Mouse (Mus musculus) liver, adult 2 months (tissue): ENCODE results near the gene Zfp526. TPM values are rescaled to one million over a fixed set of nuclear protein-coding genes. Genes with fewer than 3 reads are reported as not detected.

ENCODE experiments used
- DNase-seq: peaks from one replicate; pipeline ENCODE4 v3.0.0-alpha.2; 2011; ENCODE audit warnings: low read depth, low spot score; ENCODE audit errors: extremely low read depth
- H3K27ac ChIP-seq: fragments of 200-500 bp; replicated peaks from 2 replicates; pipeline ENCODE4 v1.5.1; 2012; ENCODE audit warnings: low read depth, mild to moderate bottlenecking, control low read depth, inconsistent platforms, low read length; ENCODE audit not compliant: insufficient read depth
- H3K27me3 ChIP-seq: fragments of 200-500 bp; 2 replicates; pipeline ENCODE4 v1.6.1; 2012; ENCODE audit warnings: mild to moderate bottlenecking, moderate library complexity, low read length, inconsistent platforms; ENCODE audit not compliant: control insufficient read depth, insufficient read depth
- H3K36me3 ChIP-seq: fragments of 200-500 bp; 2 replicates; pipeline ENCODE4 v1.6.1; 2012; ENCODE audit warnings: low read length, inconsistent platforms; ENCODE audit not compliant: control insufficient read depth, insufficient read depth
- H3K4me1 ChIP-seq: fragments of 200-500 bp; 2 replicates; pipeline ENCODE4 v1.6.1; 2011; ENCODE audit warnings: low read length; ENCODE audit not compliant: control insufficient read depth, insufficient read depth
- H3K4me3 ChIP-seq: fragments of 200-500 bp; 2 replicates; pipeline ENCODE4 v1.5.1; 2011; ENCODE audit warnings: low read depth, mild to moderate bottlenecking, control low read depth, low read length, moderate library complexity; ENCODE audit not compliant: insufficient read depth
- H3K79me2 ChIP-seq: fragments of 200-500 bp; 2 replicates; pipeline ENCODE4 v1.6.1; 2012; ENCODE audit warnings: inconsistent platforms, mild to moderate bottlenecking, low read length, moderate library complexity; ENCODE audit not compliant: control insufficient read depth, insufficient read depth
- H3K9ac ChIP-seq: fragments of 200-500 bp; 2 replicates; pipeline ENCODE4 v1.6.1; 2012; ENCODE audit warnings: low read depth, mild to moderate bottlenecking, control low read depth, inconsistent platforms, low read length
- CTCF ChIP-seq: fragments of 200-500 bp; IDR thresholded peaks from 2 replicates; pipeline ENCODE4 v1.5.1; 2011; ENCODE audit warnings: low read depth, low read length, control low read depth
- POLR2A ChIP-seq: fragments of 200-500 bp; IDR thresholded peaks from 2 replicates; pipeline ENCODE4 v1.6.1; 2011; ENCODE audit warnings: low read length, control low read depth; ENCODE audit not compliant: insufficient read depth; ENCODE audit errors: extremely low read depth
- WGBS: fragments of 180-500 bp; shearing (Covaris S2); methylation state at CpG from one replicate; pipeline ENCODE4 v1.1.7; 2018; 5-methylcytosine and 5-hydroxymethylcytosine counted together
- polyA plus RNA-seq: library from polyadenylated mRNA; depleted of rRNA; stranded (reverse); fragments of >200 nt; gene quantifications from 2 replicates; pipeline ENCODE4 v1.2.3, GENCODE M21; 2012; rRNA removed
- total RNA-seq: library from RNA; depleted of rRNA; stranded (reverse); fragments of >200 nt; gene quantifications from 2 replicates; pipeline ENCODE4 v1.2.3, GENCODE M21; 2014; rRNA removed

Zfp526 gene
- total RNA-seq (2.2 and 2.6 TPM in 2 replicates), polyA plus RNA-seq (3.4 and 4.7 TPM in 2 replicates)

GRCm38 (mm10) chr7:25221102-25221883, at the start of gene Zfp526:
TSS of gene Zfp526 (plus strand) at chr7:25221425.
- DNase-seq: peak; percentile 87
- peaks cover 21% of the 10 kb centered on the region for H3K4me1 ChIP-seq
- no peak for TF ChIP-seq CTCF
- TF ChIP-seq POLR2A: peak; percentile 50; the same call in 1 of the 2 replicates
- H3K36me3 ChIP-seq: no peaks in the 10 kb centered on the region; the same call in 1 of the 2 replicates
- H3K9ac ChIP-seq: peak within 1 kb of the TSS; percentile 84
- peak within 1 kb of the TSS; percentile 92 for H3K4me3 ChIP-seq
- H3K79me2 ChIP-seq: peaks cover 28% of the 10 kb centered on the region; the same call in 1 of the 2 replicates
- peak within 1 kb of the TSS; percentile 81 for H3K27ac ChIP-seq
- no peaks in the 10 kb centered on the region for H3K27me3 ChIP-seq
- under 1% methylated on average over 44 of the region's 45 CpGs for WGBS

- Histone ChIP-seq H3K36me3 (no peaks in the 10 kb centered on the region), H3K9ac (no peak overlapping the region), H3K4me1 (no peaks in the 10 kb centered on the region), H3K27ac (no peak overlapping the region), H3K4me3 (no peak overlapping the region), H3K27me3 (peaks cover 4% of the 10 kb centered on the region; the same call in 1 of the 2 replicates), H3K79me2 (no peaks in the 10 kb centered on the region)
- TF ChIP-seq POLR2A (no peak), CTCF (no peak)
- no peak for DNase-seq
- 32% methylated on average over 5 of the region's 5 CpGs for WGBS
These were observed 48.6 kb upstream of the Zfp526 start for GRCm38 (mm10) chr7:25172669-25173068.

DNA sequence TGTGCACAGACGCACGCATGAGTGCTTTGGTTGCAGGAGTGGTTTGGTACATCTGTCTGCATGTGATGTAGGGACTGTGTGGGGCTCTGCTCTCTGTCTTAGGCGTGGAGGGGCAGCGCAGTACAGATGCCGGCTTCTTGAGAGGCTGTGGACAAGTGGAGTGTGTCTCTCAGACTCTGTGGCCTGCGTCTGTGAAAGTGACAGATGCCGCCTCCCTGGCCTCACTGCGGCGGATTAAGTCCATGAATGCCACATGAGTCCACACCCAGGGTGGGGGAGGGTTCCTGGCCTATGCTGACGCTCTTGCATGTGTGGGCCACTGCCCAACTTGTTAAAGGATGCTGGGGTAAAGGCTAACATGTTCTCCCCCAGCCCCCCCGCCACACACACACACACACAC, 46.9 kb upstream of the Zfp526 start:
- H3K27me3 ChIP-seq: peaks cover 4% of the 10 kb centered on the region; the same call in 1 of the 2 replicates
- H3K36me3 ChIP-seq: no peaks in the 10 kb centered on the region
- WGBS: 75% methylated on average over 11 of the region's 11 CpGs

GRCm38 (mm10) chr7:25178317-25178716, 42.9 kb upstream of the Zfp526 start:
- no peak overlapping the region for H3K4me3 ChIP-seq
- no peak for DNase-seq
- no peaks in the 10 kb centered on the region for H3K4me1 ChIP-seq
- no peak overlapping the region for H3K9ac ChIP-seq
- no peaks in the 10 kb centered on the region for H3K79me2 ChIP-seq
- no peaks in the 10 kb centered on the region for H3K36me3 ChIP-seq
- peaks cover 15% of the 10 kb centered on the region for H3K27me3 ChIP-seq
- TF ChIP-seq CTCF: no peak
- WGBS: 4% methylated on average over 17 of the region's 17 CpGs
- no peak overlapping the region for H3K27ac ChIP-seq

More for the DNA sequence above, 46.9 kb upstream of the Zfp526 start:
- H3K79me2 ChIP-seq: no peaks in the 10 kb centered on the region
- no peaks in the 10 kb centered on the region for H3K4me1 ChIP-seq
- H3K9ac ChIP-seq: no peak overlapping the region
- TF ChIP-seq POLR2A (no peak), CTCF (no peak)
- H3K4me3 ChIP-seq: no peak overlapping the region
- H3K27ac ChIP-seq: no peak overlapping the region
- DNase-seq: no peak

DNA sequence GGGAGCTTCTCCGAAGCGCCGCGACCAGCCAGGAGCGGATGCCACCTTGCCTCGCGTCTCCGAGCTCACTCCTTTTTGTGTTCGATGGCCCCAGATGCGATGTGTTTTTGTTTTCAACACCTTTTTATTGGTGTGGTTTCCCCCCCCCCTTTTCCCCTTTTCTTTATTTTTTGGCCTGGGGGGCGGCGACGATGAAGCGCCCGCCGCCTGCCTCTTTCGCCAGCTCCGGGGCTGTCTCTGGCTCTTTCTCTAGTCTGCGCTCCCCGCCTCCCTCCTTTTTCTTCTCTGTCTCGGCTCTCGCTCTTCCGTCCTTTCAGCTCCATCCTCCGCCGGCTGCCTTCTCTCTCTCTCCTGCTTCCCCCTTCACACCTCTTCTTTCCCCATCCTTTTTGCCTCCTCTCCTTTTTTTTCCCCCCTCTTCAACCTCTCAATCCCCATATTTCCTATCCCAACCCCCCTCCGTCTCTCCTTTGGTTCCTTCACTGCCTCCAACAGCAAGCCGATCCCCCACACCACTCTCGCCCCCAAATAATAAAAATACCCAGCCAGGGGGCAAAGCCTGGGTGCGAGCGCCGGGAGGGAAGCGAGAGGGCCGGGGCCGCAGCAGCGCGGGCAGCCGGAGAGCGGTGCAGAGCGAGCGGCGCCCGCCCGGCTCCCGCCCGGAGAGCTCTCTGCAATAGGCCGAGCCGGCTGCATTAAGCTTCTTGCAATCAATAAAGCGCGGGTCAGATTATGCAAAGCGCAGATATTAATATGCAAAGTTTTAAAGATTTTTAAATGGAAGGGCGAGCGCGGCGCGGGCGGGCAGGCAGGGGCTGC, 42.2 kb upstream of the Zfp526 start:
- Histone ChIP-seq H3K27ac (no peak overlapping the region), H3K36me3 (no peaks in the 10 kb centered on the region), H3K79me2 (no peaks in the 10 kb centered on the region), H3K27me3 (peaks cover 15% of the 10 kb centered on the region), H3K4me1 (no peaks in the 10 kb centered on the region), H3K4me3 (no peak overlapping the region; the same call in 1 of the 2 replicates), H3K9ac (no peak overlapping the region)
- DNase-seq: no peak
- WGBS: 4% methylated on average over 56 of the region's 56 CpGs
- TF ChIP-seq CTCF (no peak), POLR2A (no peak)
